Mouse (Mus musculus) kidney, adult 18-20 months (tissue): ENCODE measurements around the gene Olfr1426.
"Not testable (repeated sequence)": the region's sequence is repeated elsewhere in the genome, so short reads cannot be mapped to it uniquely, and the experiment has no call there.

Experiments used
- DNase-seq: peaks from one replicate; pipeline ENCODE4 v3.0.0; 2021

The Olfr1426 gene

GRCm38 (mm10) chr19:12091913-12092312 lies at the start of gene Olfr1426:
Gene Olfr1426 (minus strand): TSS chr19:12092013.
- DNase-seq = no peak

GRCm38 (mm10) chr19:12134289-12134688 lies 42.5 kb upstream of the Olfr1426 start:
- no peak for DNase-seq

- no peak for DNase-seq
These were observed 31.3 kb upstream of the Olfr1426 start, which contains the start of gene Olfr76 for GRCm38 (mm10) chr19:12123103-12123502. Gene Olfr76 (minus strand): TSS chr19:12123203.

GRCm38 (mm10) chr19:12116464-12116863 lies 24.7 kb upstream of the Olfr1426 start:
- DNase-seq = no peak

GRCm38 (mm10) chr19:12115797-12116196 lies 24.0 kb upstream of the Olfr1426 start, which contains the start of gene Olfr1428:
Gene Olfr1428 (minus strand): TSS chr19:12115897.
- no peak for DNase-seq

- DNase-seq = no peak
These were observed 22.0 kb upstream of the Olfr1426 start for GRCm38 (mm10) chr19:12113807-12114206.

- DNase-seq = no peak
These were observed 12.7 kb upstream of the Olfr1426 start for GRCm38 (mm10) chr19:12104541-12104940.

GRCm38 (mm10) chr19:12103234-12103633 lies 11.4 kb upstream of the Olfr1426 start, which contains the start of gene Olfr1427:
Gene Olfr1427 (minus strand): TSS chr19:12103334.
- DNase-seq = no peak

GRCm38 (mm10) chr19:12077631-12078030 lies 14.2 kb downstream of the Olfr1426 start, which contains the start of gene Olfr1425:
Gene Olfr1425 (minus strand): TSS chr19:12077731.
- DNase-seq = not testable (repeated sequence)

GRCm38 (mm10) chr19:12069546-12069945 lies 22.3 kb downstream of the Olfr1426 start:
- not testable (repeated sequence) for DNase-seq

- DNase-seq = not testable (repeated sequence)
These were observed 24.0 kb downstream of the Olfr1426 start for GRCm38 (mm10) chr19:12067806-12068205.

GRCm38 (mm10) chr19:12062582-12062981 lies 29.2 kb downstream of the Olfr1426 start, which contains the start of gene Olfr1424:
Gene Olfr1424 (minus strand): TSS chr19:12062682.
- not testable (repeated sequence) for DNase-seq

GRCm38 (mm10) chr19:12043163-12043562 lies 48.6 kb downstream of the Olfr1426 start:
- DNase-seq = no peak

GRCm38 (mm10) chr19:12041217-12041616 lies 50.6 kb downstream of the Olfr1426 start, which contains the start of gene Olfr1423:
Gene Olfr1423 (minus strand): TSS chr19:12041317.
- no peak for DNase-seq

GRCm38 (mm10) chr19:12037727-12038126 lies 54.1 kb downstream of the Olfr1426 start:
- no peak for DNase-seq
